Mouse (Mus musculus): Measurements from ENCODE around the gene Tubb3. TPM values are rescaled to one million over a fixed set of nuclear protein-coding genes. Genes with fewer than 3 reads are reported as not detected.

The Tubb3 gene
- total and polyA plus RNA-seq, 3 experiments, result 1.8 to 3.1 (median 2.2) TPM

DNA sequence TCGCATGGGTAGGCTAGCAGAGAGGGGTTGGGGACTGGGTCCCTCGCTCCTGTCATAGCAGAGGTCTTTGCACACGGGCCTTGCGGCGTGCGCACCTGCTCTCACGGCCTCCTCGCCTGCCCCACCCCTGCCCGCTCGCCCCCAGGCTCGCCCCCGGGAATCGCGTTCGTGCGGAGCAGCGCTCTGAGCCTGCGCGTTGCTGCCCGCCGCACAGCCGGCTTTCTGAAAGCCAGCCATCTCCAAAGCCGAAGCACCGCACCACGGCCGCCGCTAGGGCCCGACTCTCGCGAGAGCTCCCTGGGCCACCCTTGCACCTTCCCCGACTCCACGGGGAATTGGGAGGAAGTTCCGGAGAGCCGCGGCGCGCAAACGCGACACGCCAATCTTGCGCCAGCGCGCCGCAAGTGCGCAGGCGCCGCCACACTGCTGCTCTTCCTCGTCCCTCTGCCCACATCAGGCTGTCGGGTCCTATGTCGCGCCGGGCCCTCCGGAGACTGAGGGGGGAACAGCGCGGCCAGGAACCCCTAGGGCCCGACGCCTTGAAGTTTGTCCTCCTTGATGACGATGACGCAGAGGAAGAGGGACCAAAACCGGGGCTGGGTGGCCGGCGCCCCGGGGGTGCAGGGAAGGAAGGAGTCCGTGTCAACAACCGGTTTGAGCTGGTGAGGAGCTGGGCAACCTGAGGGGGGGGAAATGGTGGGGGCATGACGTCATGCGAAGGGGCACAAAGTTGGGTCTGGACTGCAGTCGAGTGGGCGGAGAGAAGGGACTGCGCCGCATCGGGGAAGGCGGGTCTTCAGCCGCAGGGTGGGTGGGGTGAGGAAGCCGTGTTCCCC is 37.6 kb upstream of the Tubb3 start, which contains the start of gene Tcf25:
TSS of gene Tcf25 (plus strand) at position 351 of the 836 bp plus-strand sequence.
- peaks cover 7 to 30% of the 10 kb centered on the region in 2 experiments; a peak in 3 of 4 replicates for H3K4me1 ChIP-seq (ENCODE audit: control insufficient read depth in 1 of 2, insufficient read depth in 2 of 2)
- H3K4me3 ChIP-seq (replicated peaks in 1 of 3; ENCODE audit: low read depth in 2 of 3, low read length in 2 of 3, poor library complexity in 1 of 3), result peak within 1 kb of the TSS; percentile 86 to 95 (median 94)
- peaks cover 31% of the 10 kb centered on the region for H3K79me2 ChIP-seq (replicated peaks; ENCODE audit: control insufficient read depth, extremely low read depth, insufficient read depth, poor library complexity, severe bottlenecking)
- peak within 1 kb of the TSS; percentile 97 for H3K9ac ChIP-seq (ENCODE audit: insufficient read depth, low read depth)
- DNase-seq (ENCODE audit: extremely low read depth), result peak; percentile 98
- TF ChIP-seq ELF1 (IDR thresholded peaks at IDR 0.05; ENCODE audit: low read depth, low read length) (peak; percentile 91), JUN (IDR thresholded peaks at IDR 0.05; ENCODE audit: insufficient read depth, low read depth, low read length) (no peak), CHD2 (IDR thresholded peaks at IDR 0.05; ENCODE audit: low read length) (peak; percentile 99), UBTF (IDR thresholded peaks at IDR 0.05; ENCODE audit: low read depth, low read length) (peak; percentile 46; the same call in 1 of the 2 replicates), MEF2A (IDR thresholded peaks at IDR 0.05; ENCODE audit: borderline replicate concordance, low read depth, low read length) (0 out of 2 replicates have a peak, but pooled peaks have one; percentile 9), KAT2A (IDR thresholded peaks at IDR 0.05; ENCODE audit: insufficient replicate concordance, low read length) (peak; percentile 74; the same call in 1 of the 2 replicates), GABPA (IDR thresholded peaks at IDR 0.05; ENCODE audit: insufficient replicate concordance, low read depth, low read length) (no peak; the same call in 1 of the 2 replicates), TCF12 (IDR thresholded peaks at IDR 0.05; ENCODE audit: low read depth, low read length) (peak; percentile 82), HCFC1 (IDR thresholded peaks at IDR 0.05; ENCODE audit: low read depth, low read length) (peak; percentile 84), POLR2AphosphoS2 (IDR thresholded peaks at IDR 0.05; ENCODE audit: low read depth, low read length) (peak; percentile 81; the same call in 1 of the 2 replicates), BHLHE40 (IDR thresholded peaks at IDR 0.05; ENCODE audit: low read depth, low read length) (no peak), ZC3H11A (IDR thresholded peaks at IDR 0.05; ENCODE audit: low read depth, low read length) (no peak), JUND (conservative IDR thresholded peaks at IDR 0.05; ENCODE audit: low read depth, low read length) (peak; percentile 18), PAX5 (IDR thresholded peaks at IDR 0.05; ENCODE audit: low read length) (no peak), ZNF384 (IDR thresholded peaks at IDR 0.05; ENCODE audit: low read depth, low read length) (no peak), ETS1 (conservative IDR thresholded peaks at IDR 0.05; ENCODE audit: low read depth, low read length) (peak; percentile 11), CHD1 (IDR thresholded peaks at IDR 0.05; ENCODE audit: low read depth, low read length) (no peak), MAX (IDR thresholded peaks at IDR 0.05; ENCODE audit: low read length) (no peak), MAFK (IDR thresholded peaks at IDR 0.05; ENCODE audit: insufficient replicate concordance, low read length) (no peak), POLR2A (IDR thresholded peaks at IDR 0.05; ENCODE audit: low read depth, low read length) (peak; percentile 89), MYC (IDR thresholded peaks at IDR 0.05; ENCODE audit: low read depth, low read length) (no peak), ZKSCAN1 (IDR thresholded peaks at IDR 0.05; ENCODE audit: borderline replicate concordance, low read depth, low read length) (no peak), ZMIZ1 (IDR thresholded peaks at IDR 0.05; ENCODE audit: low read depth, low read length) (peak; percentile 91), RAD21 (IDR thresholded peaks at IDR 0.05; ENCODE audit: low read depth, low read length) (no peak), MXI1 (IDR thresholded peaks at IDR 0.05; ENCODE audit: low read depth, low read length) (peak; percentile 73), CTCF (conservative IDR thresholded peaks at IDR 0.05 in 1 of 2, IDR thresholded peaks at IDR 0.05 in 1 of 2; ENCODE audit: low read depth in 2 of 2, low read length in 2 of 2) (peak in 1 of 2 experiments; percentile 35; a peak in 2 of 4 replicates), MAZ (IDR thresholded peaks at IDR 0.05; ENCODE audit: low read depth, low read length) (peak; percentile 56), SIN3A (IDR thresholded peaks at IDR 0.05; ENCODE audit: low read length) (peak; percentile 57), EP300 (IDR thresholded peaks at IDR 0.05; ENCODE audit: low read length) (no peak), E2F4 (IDR thresholded peaks at IDR 0.05; ENCODE audit: insufficient replicate concordance, low read depth, low read length) (no peak), USF2 (conservative IDR thresholded peaks at IDR 0.05; ENCODE audit: low read depth, low read length) (no peak), TBP (conservative IDR thresholded peaks at IDR 0.05; ENCODE audit: low read depth, low read length) (peak; percentile 50; the same call in 1 of the 2 replicates), NELFE (IDR thresholded peaks at IDR 0.05; ENCODE audit: low read depth, low read length) (peak; percentile 93), NRF1 (IDR thresholded peaks at IDR 0.05; ENCODE audit: low read depth, low read length) (peak; percentile 90), USF1 (IDR thresholded peaks at IDR 0.05; ENCODE audit: low read depth, low read length) (no peak), IRF4 (IDR thresholded peaks at IDR 0.05; ENCODE audit: low read depth, low read length) (no peak; the same call in 1 of the 2 replicates), RCOR1 (conservative IDR thresholded peaks at IDR 0.05; ENCODE audit: low read depth, low read length) (0 out of 2 replicates have a peak, but pooled peaks have one; percentile 41), SMC3 (IDR thresholded peaks at IDR 0.05; ENCODE audit: low read depth, low read length) (no peak)
- H3K4me2 ChIP-seq (ENCODE audit: insufficient read depth, low read depth, poor library complexity, severe bottlenecking), result peak within 1 kb of the TSS; percentile 72
- peak within 1 kb of the TSS; percentile 83 for H3K27ac ChIP-seq (ENCODE audit: insufficient read depth, low read depth)
- dilution Hi-C loops (cut with MboI; ENCODE audit: extremely low pct_ligation_motif_present, extremely low pct_unique_long_range_greater_than_20kb, low sequenced_read_pairs), result no loop called here
- H3K27me3 ChIP-seq (replicated peaks), result no peaks in the 10 kb centered on the region
- in situ Hi-C loops (cut with MboI; ENCODE audit: low pct_ligation_motif_present, low pct_unique_long_range_greater_than_20kb, low sequenced_read_pairs), result no loop called here
- no peaks in the 10 kb centered on the region for H3K9me3 ChIP-seq (replicated peaks; ENCODE audit: low read length)
- H3K36me3 ChIP-seq (replicated peaks in 1 of 2; ENCODE audit: control insufficient read depth in 1 of 2, insufficient read depth in 1 of 2, low read length in 1 of 2), result peaks cover 16 to 29% of the 10 kb centered on the region in 2 experiments
